Mouse (Mus musculus) lung, postnatal 0 days (tissue): ENCODE results near the gene Zbtb8b. TPM values are rescaled to one million over a fixed set of nuclear protein-coding genes. Genes with fewer than 3 reads are reported as not detected.

Experiments
- ATAC-seq: fragments of 200-750 bp; cut with Nextera tagmentation; 2 replicates; pipeline ENCODE4 v1.8.0; 2017; ENCODE audit warnings: moderate library complexity
- DNase-seq: peaks from one replicate; pipeline ENCODE4 v3.0.0-alpha.2; 2016; ENCODE audit warnings: low spot score
- H3K27ac ChIP-seq: fragments of 300-500 bp; sonication (generic); 2 replicates; pipeline ENCODE4 v1.5.1; 2014; ENCODE audit warnings: antibody characterized with exemption, mild to moderate bottlenecking, low read length, mixed read lengths
- H3K27me3 ChIP-seq: fragments of 300-500 bp; sonication (generic); replicated peaks from 2 replicates; pipeline ENCODE4 v1.6.1; 2014; ENCODE audit warnings: low read length, mixed read lengths; ENCODE audit not compliant: insufficient read depth
- H3K36me3 ChIP-seq: fragments of 300-500 bp; sonication (generic); 2 replicates; pipeline ENCODE4 v1.6.1; 2014; ENCODE audit warnings: low read length, mixed read lengths; ENCODE audit not compliant: insufficient read depth
- H3K4me1 ChIP-seq: fragments of 300-500 bp; sonication (generic); 2 replicates; pipeline ENCODE4 v1.6.1; 2014; ENCODE audit warnings: antibody characterized with exemption, low read depth, low read length, mixed read lengths; ENCODE audit not compliant: insufficient read depth
- H3K4me2 ChIP-seq: fragments of 300-500 bp; sonication (generic); replicated peaks from 2 replicates; pipeline ENCODE4 v1.6.1; 2014; ENCODE audit warnings: low read depth, mild to moderate bottlenecking, low read length, moderate library complexity, mixed read lengths
- H3K4me3 ChIP-seq: fragments of 300-500 bp; sonication (generic); 2 replicates; pipeline ENCODE4 v1.5.1; 2014; ENCODE audit warnings: low read depth, low read length
- H3K9ac ChIP-seq: fragments of 300-500 bp; sonication (generic); replicated peaks from 2 replicates; pipeline ENCODE4 v1.6.1; 2014; ENCODE audit warnings: low read depth, mild to moderate bottlenecking
- H3K9me3 ChIP-seq: fragments of 300-500 bp; sonication (generic); 2 replicates; pipeline ENCODE4 v1.6.1; 2016; ENCODE audit warnings: low read length, mixed read lengths
- CTCF ChIP-seq: IDR thresholded peaks from 2 replicates; pipeline ENCODE4 v1.5.1; 2016; ENCODE audit warnings: antibody characterized with exemption, mild to moderate bottlenecking
- EP300 ChIP-seq: IDR thresholded peaks from 2 replicates; pipeline ENCODE4 v1.6.1; 2016; ENCODE audit warnings: antibody characterized with exemption, mild to moderate bottlenecking, control low read depth
- WGBS: fragments of 180-500 bp; shearing (Covaris S2); extraction: QIAGEN DNeasy Blood & Tissue Kit; methylation state at CpG from one replicate; pipeline ENCODE4 v1.1.7; 2014; 5-methylcytosine and 5-hydroxymethylcytosine counted together
- polyA plus RNA-seq: library from polyadenylated mRNA; unstranded; fragments of >200 nt; fragmentation: Nextera tagmentation; extraction: Ambion mirVana; gene quantifications from 2 replicates; pipeline ENCODE4 v1.2.1, GENCODE M21; 2015

Gene Zbtb8b
- polyA plus RNA-seq, 1 experiment from 2014 or later: 2.8 TPM

GRCm38 (mm10) chr4:129399813-129400212, 40.8 kb downstream of the Zbtb8b start:
- DNase-seq (no peak), ATAC-seq (no peak)
- H3K4me2 ChIP-seq: no peak overlapping the region
- no peaks in the 10 kb centered on the region for H3K9me3 ChIP-seq
- WGBS: 69% methylated on average over 4 of the region's 4 CpGs
- H3K4me1 ChIP-seq: no peaks in the 10 kb centered on the region
- H3K9ac ChIP-seq: no peak overlapping the region
- H3K27me3 ChIP-seq: no peaks in the 10 kb centered on the region
- no peak overlapping the region for H3K27ac ChIP-seq
- TF ChIP-seq EP300: no peak
- no peak for TF ChIP-seq CTCF
- H3K36me3 ChIP-seq: no peaks in the 10 kb centered on the region
- no peak overlapping the region for H3K4me3 ChIP-seq

- no peaks in the 10 kb centered on the region for H3K27me3 ChIP-seq
- DNase-seq (peak; percentile 89), ATAC-seq (peak; percentile 91)
- TF ChIP-seq CTCF (no peak), EP300 (peak; percentile 89)
- peak overlapping the region; percentile 69 for H3K27ac ChIP-seq
- H3K4me1 ChIP-seq: no peaks in the 10 kb centered on the region
- H3K4me2 ChIP-seq: no peak overlapping the region
- no peak overlapping the region for H3K4me3 ChIP-seq
- WGBS: 21% methylated on average over 3 of the region's 3 CpGs
- H3K9ac ChIP-seq: no peak overlapping the region
- H3K9me3 ChIP-seq: no peaks in the 10 kb centered on the region
- H3K36me3 ChIP-seq: no peaks in the 10 kb centered on the region
Observed at GRCm38 (mm10) chr4:129396960-129397359, 43.7 kb downstream of the Zbtb8b start.

- no peaks in the 10 kb centered on the region for H3K9me3 ChIP-seq
- ATAC-seq (peak; percentile 40; the same call in 1 of the 2 replicates), DNase-seq (peak; percentile 52)
- no peak overlapping the region for H3K27ac ChIP-seq
- H3K4me3 ChIP-seq: no peak overlapping the region
- no peak overlapping the region for H3K4me2 ChIP-seq
- H3K27me3 ChIP-seq: no peaks in the 10 kb centered on the region
- no peaks in the 10 kb centered on the region for H3K4me1 ChIP-seq
- TF ChIP-seq CTCF (0 out of 2 replicates have a peak, but pooled peaks have one; percentile 10), EP300 (no peak)
- H3K9ac ChIP-seq: no peak overlapping the region
- WGBS: 33% methylated on average over 12 of the region's 12 CpGs
- H3K36me3 ChIP-seq: no peaks in the 10 kb centered on the region
Observed at GRCm38 (mm10) chr4:129394089-129394870, 46.4 kb downstream of the Zbtb8b start.

- Histone ChIP-seq H3K27me3 (no peaks in the 10 kb centered on the region), H3K4me1 (no peaks in the 10 kb centered on the region), H3K27ac (no peak overlapping the region), H3K9ac (no peak overlapping the region), H3K4me2 (no peak overlapping the region), H3K9me3 (no peaks in the 10 kb centered on the region), H3K4me3 (no peak overlapping the region), H3K36me3 (no peaks in the 10 kb centered on the region)
- 51% methylated on average over 7 of the region's 7 CpGs for WGBS
- DNase-seq: peak; percentile 57
- TF ChIP-seq CTCF: no peak
- TF ChIP-seq EP300: 0 out of 2 replicates have a peak, but pooled peaks have one; percentile 22
- peak; percentile 66 for ATAC-seq
Observed at GRCm38 (mm10) chr4:129390936-129391557, 49.6 kb downstream of the Zbtb8b start.

GRCm38 (mm10) chr4:129390216-129390743, 50.4 kb downstream of the Zbtb8b start:
- TF ChIP-seq EP300 (no peak), CTCF (no peak)
- Histone ChIP-seq H3K9ac (no peak overlapping the region), H3K36me3 (no peaks in the 10 kb centered on the region), H3K27ac (no peak overlapping the region), H3K4me1 (no peaks in the 10 kb centered on the region), H3K27me3 (no peaks in the 10 kb centered on the region), H3K9me3 (no peaks in the 10 kb centered on the region), H3K4me3 (no peak overlapping the region), H3K4me2 (no peak overlapping the region)
- DNase-seq (no peak), ATAC-seq (no peak)
- 51% methylated on average over 14 of the region's 14 CpGs for WGBS

GRCm38 (mm10) chr4:129388404-129388803, 52.2 kb downstream of the Zbtb8b start:
- 76% methylated on average over 5 of the region's 5 CpGs for WGBS
- Histone ChIP-seq H3K4me3 (no peak overlapping the region), H3K9ac (no peak overlapping the region), H3K27me3 (no peaks in the 10 kb centered on the region), H3K4me2 (no peak overlapping the region), H3K36me3 (no peaks in the 10 kb centered on the region), H3K4me1 (no peaks in the 10 kb centered on the region), H3K9me3 (no peaks in the 10 kb centered on the region), H3K27ac (no peak overlapping the region)
- TF ChIP-seq CTCF (no peak), EP300 (no peak)
- DNase-seq (no peak), ATAC-seq (no peak)
